Mouse (Mus musculus) liver, adult 2 months (tissue): Measurements from ENCODE around the gene Ptgfr. TPM values are rescaled to one million over a fixed set of nuclear protein-coding genes. Genes with fewer than 3 reads are reported as not detected.

ENCODE experiments used
- DNase-seq: peaks from one replicate; pipeline ENCODE4 v3.0.0-alpha.2; 2011; ENCODE audit warnings: low read depth, low spot score; ENCODE audit errors: extremely low read depth
- H3K27ac ChIP-seq: fragments of 200-500 bp; replicated peaks from 2 replicates; pipeline ENCODE4 v1.5.1; 2012; ENCODE audit warnings: low read depth, mild to moderate bottlenecking, control low read depth, inconsistent platforms, low read length; ENCODE audit not compliant: insufficient read depth
- H3K27me3 ChIP-seq: fragments of 200-500 bp; 2 replicates; pipeline ENCODE4 v1.6.1; 2012; ENCODE audit warnings: mild to moderate bottlenecking, moderate library complexity, low read length, inconsistent platforms; ENCODE audit not compliant: control insufficient read depth, insufficient read depth
- H3K36me3 ChIP-seq: fragments of 200-500 bp; 2 replicates; pipeline ENCODE4 v1.6.1; 2012; ENCODE audit warnings: low read length, inconsistent platforms; ENCODE audit not compliant: control insufficient read depth, insufficient read depth
- H3K4me1 ChIP-seq: fragments of 200-500 bp; 2 replicates; pipeline ENCODE4 v1.6.1; 2011; ENCODE audit warnings: low read length; ENCODE audit not compliant: control insufficient read depth, insufficient read depth
- H3K4me3 ChIP-seq: fragments of 200-500 bp; 2 replicates; pipeline ENCODE4 v1.5.1; 2011; ENCODE audit warnings: low read depth, mild to moderate bottlenecking, control low read depth, low read length, moderate library complexity; ENCODE audit not compliant: insufficient read depth
- H3K79me2 ChIP-seq: fragments of 200-500 bp; 2 replicates; pipeline ENCODE4 v1.6.1; 2012; ENCODE audit warnings: inconsistent platforms, mild to moderate bottlenecking, low read length, moderate library complexity; ENCODE audit not compliant: control insufficient read depth, insufficient read depth
- H3K9ac ChIP-seq: fragments of 200-500 bp; 2 replicates; pipeline ENCODE4 v1.6.1; 2012; ENCODE audit warnings: low read depth, mild to moderate bottlenecking, control low read depth, inconsistent platforms, low read length
- CTCF ChIP-seq: fragments of 200-500 bp; IDR thresholded peaks from 2 replicates; pipeline ENCODE4 v1.5.1; 2011; ENCODE audit warnings: low read depth, low read length, control low read depth
- POLR2A ChIP-seq: fragments of 200-500 bp; IDR thresholded peaks from 2 replicates; pipeline ENCODE4 v1.6.1; 2011; ENCODE audit warnings: low read length, control low read depth; ENCODE audit not compliant: insufficient read depth; ENCODE audit errors: extremely low read depth
- WGBS: fragments of 180-500 bp; shearing (Covaris S2); methylation state at CpG from one replicate; pipeline ENCODE4 v1.1.7; 2018; 5-methylcytosine and 5-hydroxymethylcytosine counted together
- polyA plus RNA-seq: library from polyadenylated mRNA; depleted of rRNA; stranded (reverse); fragments of >200 nt; gene quantifications from 2 replicates; pipeline ENCODE4 v1.2.3, GENCODE M21; 2012; rRNA removed
- total RNA-seq: library from RNA; depleted of rRNA; stranded (reverse); fragments of >200 nt; gene quantifications from 2 replicates; pipeline ENCODE4 v1.2.3, GENCODE M21; 2014; rRNA removed

Gene Ptgfr
- 0.18 and 0.20 TPM in 2 replicates for total RNA-seq
- polyA plus RNA-seq: 0.11 TPM in 1 of 2 replicates, not detected in the other

DNA sequence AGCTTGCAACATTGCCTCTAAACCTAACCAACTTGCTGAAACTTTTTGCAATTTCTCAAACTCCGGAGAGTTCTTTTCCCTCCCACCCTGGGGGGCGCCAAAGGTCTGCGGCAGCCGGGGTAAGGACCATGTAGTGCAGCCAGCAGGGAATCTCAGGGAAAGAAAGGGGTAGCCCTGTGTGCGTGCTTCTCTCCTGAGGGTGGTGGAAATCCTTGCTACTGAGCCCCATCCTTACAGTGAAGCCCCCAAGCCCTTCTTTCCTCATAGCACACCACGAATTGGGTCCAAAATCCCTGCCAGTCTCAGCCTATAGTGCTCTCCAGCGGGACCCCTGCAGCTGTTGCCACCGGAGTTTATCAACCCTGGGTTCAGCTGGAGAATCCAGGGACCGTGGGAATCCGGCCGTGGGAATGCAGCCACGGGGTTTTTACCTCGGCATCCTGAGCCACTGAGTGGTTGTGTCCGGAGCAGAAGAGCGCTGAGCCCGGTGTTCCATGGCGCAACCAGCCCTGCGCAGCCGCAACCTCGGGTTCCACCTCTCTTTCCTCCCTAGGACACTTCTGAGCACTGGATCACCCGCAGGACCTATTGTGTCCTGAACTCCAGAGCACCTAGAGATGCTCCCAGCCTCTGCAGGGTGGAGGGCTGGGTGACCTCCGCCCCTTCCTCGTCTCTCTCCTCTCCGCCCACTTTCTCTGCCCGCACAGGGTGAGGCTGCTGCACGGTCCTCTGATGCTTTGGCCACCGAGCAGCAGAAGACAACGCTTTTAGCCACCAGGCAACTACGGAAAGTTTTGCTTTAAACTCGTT, at the start of gene Ptgfr:
Ptgfr (minus strand) TSS at position 760 of the 810 bp plus-strand sequence.
- Histone ChIP-seq H3K9ac (no peak within 1 kb of the TSS), H3K79me2 (no peaks in the 10 kb centered on the region), H3K27ac (no peak within 1 kb of the TSS), H3K4me3 (peak within 1 kb of the TSS; percentile 36; the same call in 1 of the 2 replicates), H3K27me3 (peaks cover 6% of the 10 kb centered on the region; the same call in 1 of the 2 replicates), H3K4me1 (peaks cover 10% of the 10 kb centered on the region; the same call in 1 of the 2 replicates), H3K36me3 (no peaks in the 10 kb centered on the region)
- peak; percentile 40 for DNase-seq
- 2% methylated on average over 29 of the region's 30 CpGs for WGBS
- peak; percentile 56 for TF ChIP-seq CTCF
- TF ChIP-seq POLR2A: no peak

DNA sequence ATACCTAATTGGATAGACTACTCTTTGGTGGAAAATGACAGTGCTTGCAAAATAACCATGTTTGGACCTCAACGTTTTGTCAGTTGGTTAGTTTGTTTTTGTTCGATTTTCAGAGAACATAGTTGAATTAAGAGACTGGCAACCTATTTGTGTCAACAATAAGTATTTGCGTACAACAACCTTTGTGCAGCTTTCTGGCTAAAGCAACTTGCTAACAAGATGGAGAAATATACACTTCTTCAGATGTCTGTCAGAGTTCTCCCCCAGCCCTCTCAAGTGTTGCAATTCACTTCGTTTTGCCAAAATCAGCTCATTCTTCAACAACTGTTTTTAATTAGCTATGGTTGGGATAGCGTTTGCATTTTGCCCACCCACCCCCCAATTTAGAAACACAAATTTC, 46.5 kb upstream of the Ptgfr start:
- Histone ChIP-seq H3K79me2 (no peaks in the 10 kb centered on the region), H3K4me1 (peaks cover 3% of the 10 kb centered on the region; the same call in 1 of the 2 replicates), H3K4me3 (no peak overlapping the region), H3K27me3 (no peaks in the 10 kb centered on the region), H3K9ac (no peak overlapping the region), H3K27ac (no peak overlapping the region), H3K36me3 (no peaks in the 10 kb centered on the region)
- 24% methylated on average over 5 of the region's 5 CpGs for WGBS
- TF ChIP-seq CTCF (no peak), POLR2A (no peak)
- DNase-seq: peak; percentile 98

DNA sequence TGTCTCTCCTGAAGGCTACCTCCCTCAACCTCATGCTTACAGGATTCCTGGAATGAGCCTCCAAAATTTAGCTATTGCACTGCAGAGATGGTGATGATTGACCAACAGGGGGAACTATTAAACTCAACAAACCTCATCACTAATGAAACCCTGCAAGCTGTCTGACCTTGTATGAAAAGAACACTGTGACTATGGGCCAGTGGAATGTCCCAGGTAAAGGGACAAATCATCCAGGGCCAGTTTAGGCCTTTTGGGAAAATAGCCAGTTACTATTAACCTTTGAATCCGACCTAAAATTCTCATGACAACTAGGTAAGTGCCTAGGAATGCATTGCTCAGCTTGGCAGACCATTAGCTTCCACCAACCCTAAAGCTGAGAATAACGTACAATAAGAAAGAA, 42.6 kb upstream of the Ptgfr start:
- TF ChIP-seq CTCF (no peak), POLR2A (no peak)
- DNase-seq: peak; percentile 85
- Histone ChIP-seq H3K36me3 (no peaks in the 10 kb centered on the region), H3K27me3 (no peaks in the 10 kb centered on the region), H3K4me3 (no peak overlapping the region), H3K27ac (no peak overlapping the region), H3K79me2 (no peaks in the 10 kb centered on the region), H3K4me1 (peaks cover 3% of the 10 kb centered on the region; the same call in 1 of the 2 replicates), H3K9ac (no peak overlapping the region)
- WGBS: 33% methylated on average over 2 of the region's 2 CpGs

DNA sequence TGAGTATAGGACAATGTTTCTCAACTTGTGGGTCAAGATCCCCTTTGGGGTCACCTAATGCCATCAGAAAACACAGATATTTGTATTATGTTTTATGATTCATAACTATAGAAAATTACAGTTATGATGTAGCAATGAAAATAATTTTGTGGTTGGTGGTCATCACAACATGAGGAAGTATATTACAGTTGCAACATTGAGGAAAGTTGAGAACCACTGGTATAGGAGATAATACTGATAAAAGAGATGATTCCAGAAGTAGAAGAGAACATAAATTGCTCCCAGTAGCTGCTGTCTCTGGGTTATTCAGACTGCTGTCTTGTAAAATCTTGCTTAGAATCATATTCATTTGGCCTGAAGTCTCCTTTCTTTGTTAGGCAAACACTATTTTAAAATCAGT, 31.5 kb upstream of the Ptgfr start:
- DNase-seq: no peak
- Histone ChIP-seq H3K4me1 (no peaks in the 10 kb centered on the region), H3K79me2 (no peaks in the 10 kb centered on the region), H3K9ac (no peak overlapping the region), H3K27me3 (no peaks in the 10 kb centered on the region), H3K27ac (no peak overlapping the region), H3K36me3 (no peaks in the 10 kb centered on the region), H3K4me3 (no peak overlapping the region)
- TF ChIP-seq POLR2A (no peak), CTCF (no peak)

DNA sequence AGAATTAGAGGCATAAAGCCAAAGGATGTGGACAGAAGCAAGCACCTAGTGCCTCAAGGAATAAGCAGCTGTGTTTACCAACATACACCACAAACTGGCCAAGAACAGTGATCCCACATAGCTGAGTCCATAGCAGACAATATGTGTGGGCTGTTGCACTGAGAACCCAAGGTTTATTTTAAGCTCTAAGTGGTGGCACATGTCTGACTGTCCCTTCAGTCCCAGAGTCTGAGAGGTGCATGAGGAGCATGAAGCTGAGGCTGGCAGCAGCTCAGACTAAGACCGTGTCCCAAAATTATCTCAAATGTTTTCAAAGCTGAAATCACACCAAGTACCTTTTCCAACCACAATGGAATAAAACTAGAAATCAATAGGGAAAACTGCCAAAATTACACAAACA, 13.9 kb upstream of the Ptgfr start:
- TF ChIP-seq CTCF: no peak
- TF ChIP-seq POLR2A: no peak
- Histone ChIP-seq H3K27me3 (no peaks in the 10 kb centered on the region), H3K9ac (no peak overlapping the region), H3K79me2 (no peaks in the 10 kb centered on the region), H3K4me3 (no peak overlapping the region), H3K27ac (no peak overlapping the region), H3K4me1 (peaks cover 9% of the 10 kb centered on the region), H3K36me3 (no peaks in the 10 kb centered on the region)
- WGBS: 11% methylated on average over 1 of the region's 1 CpGs
- peak; percentile 70 for DNase-seq

DNA sequence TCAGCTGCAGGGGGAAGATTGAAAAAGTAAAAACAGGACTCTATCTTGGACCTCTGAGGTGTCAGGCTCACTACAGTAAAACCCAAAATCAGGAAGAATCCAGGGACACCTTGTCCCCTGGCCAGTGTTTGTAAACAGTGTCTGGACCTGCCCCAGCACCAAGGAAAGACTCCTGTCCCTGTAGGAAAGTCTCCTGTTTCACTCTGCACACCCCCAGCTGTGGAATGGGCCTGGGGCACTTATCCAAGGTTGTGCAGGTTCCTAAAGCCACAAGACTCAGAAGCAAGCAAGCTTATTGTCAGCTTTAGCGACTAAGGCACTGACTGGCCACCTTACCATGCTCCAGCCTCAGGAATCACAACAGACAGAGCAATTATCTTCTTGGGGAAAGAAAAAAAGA, 13.2 kb upstream of the Ptgfr start:
- DNase-seq: no peak
- H3K27me3 ChIP-seq: no peaks in the 10 kb centered on the region
- WGBS: 59% methylated on average over 1 of the region's 1 CpGs
- H3K9ac ChIP-seq: no peak overlapping the region
- H3K27ac ChIP-seq: no peak overlapping the region
- no peak overlapping the region for H3K4me3 ChIP-seq
- peaks cover 9% of the 10 kb centered on the region for H3K4me1 ChIP-seq
- H3K36me3 ChIP-seq: no peaks in the 10 kb centered on the region
- TF ChIP-seq CTCF: no peak
- TF ChIP-seq POLR2A: no peak
- no peaks in the 10 kb centered on the region for H3K79me2 ChIP-seq
